Mouse (Mus musculus): ENCODE results near the gene Nkx2-5. TPM values are rescaled to one million over a fixed set of nuclear protein-coding genes. Genes with fewer than 3 reads are reported as not detected.

The Nkx2-5 gene
- polyA plus RNA-seq, 1 experiment from 2014 or later, result 0.66 TPM

DNA sequence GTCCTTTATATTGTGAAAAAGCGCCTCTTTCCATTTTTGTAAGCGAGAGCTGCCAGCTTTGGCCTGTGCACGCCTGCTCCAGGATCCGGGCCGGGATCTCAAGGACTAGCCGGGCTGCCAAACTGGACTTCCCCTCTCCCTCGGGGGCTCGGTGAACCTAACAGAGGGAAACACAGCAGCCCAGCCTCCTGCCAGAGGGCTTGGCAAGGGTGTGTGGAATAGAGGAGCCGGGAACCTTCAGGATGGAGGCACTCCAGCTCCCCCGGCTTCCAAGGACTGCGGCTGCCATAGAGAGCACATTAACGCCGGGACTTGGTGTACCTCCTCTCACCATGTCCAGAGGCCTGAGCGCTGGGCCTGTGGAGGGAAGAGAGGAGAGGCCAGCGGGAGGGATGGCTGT is 52.7 kb downstream of the Nkx2-5 start:
- no peak overlapping the region for H3K27ac ChIP-seq (replicated peaks)
- no peaks in the 10 kb centered on the region for H3K4me1 ChIP-seq (replicated peaks)
- H3K4me3 ChIP-seq, result no peak overlapping the region
- ATAC-seq (ENCODE audit: low read depth), result no peak
- H3K9me3 ChIP-seq, result no peaks in the 10 kb centered on the region
- WGBS, result 91% methylated on average over 15 of the region's 15 CpGs
- H3K4me2 ChIP-seq, result no peak overlapping the region
- H3K36me3 ChIP-seq, result peaks cover 57% of the 10 kb centered on the region
- H3K9ac ChIP-seq, result no peak overlapping the region
- no peaks in the 10 kb centered on the region for H3K27me3 ChIP-seq

DNA sequence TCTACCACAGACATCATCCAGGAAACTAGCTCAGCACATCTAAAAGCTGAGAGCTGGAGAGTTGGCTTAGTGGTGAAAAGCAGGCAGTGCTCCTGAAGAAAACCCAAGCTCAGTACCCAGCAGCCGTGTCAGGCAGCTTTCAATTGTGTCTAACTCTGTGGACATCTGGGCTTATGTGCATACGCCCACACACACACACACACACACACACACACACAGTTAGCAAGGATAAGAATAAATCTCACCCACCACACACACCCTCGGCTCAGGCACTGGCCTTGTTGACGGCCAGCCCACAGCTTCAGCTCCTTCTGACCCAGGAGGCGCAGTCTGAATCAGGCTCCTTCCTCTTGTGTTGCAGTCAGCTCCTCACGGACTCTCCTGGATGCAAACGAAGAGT is 53.2 kb downstream of the Nkx2-5 start:
- Histone ChIP-seq H3K9me3 (no peaks in the 10 kb centered on the region), H3K4me1 (replicated peaks) (no peaks in the 10 kb centered on the region), H3K9ac (no peak overlapping the region), H3K27me3 (no peaks in the 10 kb centered on the region), H3K4me2 (no peak overlapping the region), H3K27ac (replicated peaks) (no peak overlapping the region), H3K4me3 (no peak overlapping the region), H3K36me3 (peaks cover 62% of the 10 kb centered on the region)
- WGBS, result 87% methylated on average over 7 of the region's 7 CpGs
- no peak for ATAC-seq (ENCODE audit: low read depth)

DNA sequence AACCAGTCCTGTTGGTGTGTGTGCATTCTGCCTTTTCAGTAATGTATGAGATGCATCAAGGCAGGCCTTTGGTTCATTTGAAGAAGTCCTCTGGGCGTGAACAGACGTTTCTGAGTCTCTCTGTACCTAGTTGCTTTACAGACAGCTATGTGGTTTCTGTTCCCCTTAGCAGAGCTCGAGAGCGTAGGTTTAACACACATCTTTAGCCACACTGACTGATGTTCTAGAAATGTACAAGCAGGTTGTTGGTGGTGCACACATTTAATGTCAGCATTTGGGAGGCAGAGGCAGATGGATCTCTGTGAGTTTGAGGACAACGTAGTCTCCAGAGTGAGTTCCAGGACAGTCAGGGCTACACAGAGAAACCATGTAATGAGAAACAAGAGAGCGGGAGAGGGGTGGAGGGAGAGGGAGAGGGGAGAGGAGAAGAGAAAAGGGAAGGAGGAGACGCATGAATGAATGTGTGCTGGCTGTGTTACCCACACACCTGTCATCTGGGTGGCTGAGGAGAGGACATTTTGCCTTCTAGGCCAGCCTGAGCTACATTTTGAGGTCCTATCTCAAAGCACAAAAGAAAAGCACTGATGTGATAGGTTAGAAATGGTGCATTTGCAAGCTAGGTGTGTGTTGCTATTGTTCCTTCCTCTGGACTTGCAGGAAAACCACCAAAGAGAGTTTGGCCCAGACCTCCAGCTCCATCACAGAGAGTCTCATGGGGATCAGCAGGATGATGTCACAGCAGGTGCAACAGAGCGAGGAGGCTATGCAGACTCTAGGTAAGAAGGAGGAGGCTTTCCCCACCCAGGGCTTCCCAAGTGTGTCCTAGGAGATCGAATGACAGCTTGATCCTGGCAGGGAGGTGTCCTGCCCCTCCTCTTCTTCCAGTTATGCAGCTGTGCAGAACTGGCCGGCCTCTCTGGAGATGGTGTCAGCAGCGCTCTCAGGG is 54.3 kb downstream of the Nkx2-5 start:
- H3K36me3 ChIP-seq, result peaks cover 69% of the 10 kb centered on the region
- ATAC-seq (ENCODE audit: low read depth), result no peak

DNA sequence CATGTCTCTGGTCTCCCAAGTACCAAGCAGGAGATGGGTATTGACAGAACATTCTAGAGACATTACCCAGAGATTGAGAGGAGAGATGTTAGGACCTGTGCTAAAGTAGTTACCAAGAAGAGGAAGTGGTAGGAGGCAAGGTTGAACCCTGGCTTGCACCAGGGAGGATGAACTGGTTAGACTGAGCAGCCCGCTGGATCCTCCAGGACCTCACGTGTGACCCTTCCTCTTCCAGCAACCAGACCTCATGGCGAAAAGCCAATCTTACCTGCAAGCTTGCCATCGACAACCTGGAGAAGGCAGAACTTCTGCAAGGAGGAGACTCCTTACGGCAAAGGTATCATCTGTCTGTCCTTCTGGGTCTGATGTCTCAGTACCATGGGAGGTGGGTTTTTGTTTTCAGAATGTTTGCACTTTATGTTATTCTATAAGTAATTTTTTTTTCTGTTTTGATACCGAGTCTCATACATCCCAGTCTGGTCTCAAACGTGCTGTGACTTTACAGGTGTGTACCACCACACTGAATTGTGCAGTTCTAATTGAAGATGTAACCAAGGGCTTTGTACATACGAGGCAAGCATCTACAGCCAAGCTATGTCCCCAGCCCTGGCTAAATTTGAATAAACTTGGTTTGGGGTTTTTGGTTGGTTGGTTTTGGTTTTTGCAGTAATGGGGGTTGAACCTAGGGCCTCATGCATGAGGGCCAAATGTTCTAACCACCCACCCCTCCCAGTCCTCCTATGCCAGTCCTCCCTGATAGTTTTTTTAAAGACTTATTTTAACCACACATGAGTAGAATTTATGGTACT is 55.1 kb downstream of the Nkx2-5 start:
- no peak overlapping the region for H3K4me3 ChIP-seq
- ATAC-seq (ENCODE audit: low read depth), result no peak

More for the DNA sequence above, 54.3 kb downstream of the Nkx2-5 start:
- Histone ChIP-seq H3K9ac (no peak overlapping the region), H3K4me3 (no peak overlapping the region), H3K4me1 (replicated peaks) (no peaks in the 10 kb centered on the region), H3K27ac (replicated peaks) (no peak overlapping the region), H3K4me2 (no peak overlapping the region), H3K9me3 (no peaks in the 10 kb centered on the region), H3K27me3 (no peaks in the 10 kb centered on the region)
- WGBS, result 90% methylated on average over 11 of the region's 11 CpGs

DNA sequence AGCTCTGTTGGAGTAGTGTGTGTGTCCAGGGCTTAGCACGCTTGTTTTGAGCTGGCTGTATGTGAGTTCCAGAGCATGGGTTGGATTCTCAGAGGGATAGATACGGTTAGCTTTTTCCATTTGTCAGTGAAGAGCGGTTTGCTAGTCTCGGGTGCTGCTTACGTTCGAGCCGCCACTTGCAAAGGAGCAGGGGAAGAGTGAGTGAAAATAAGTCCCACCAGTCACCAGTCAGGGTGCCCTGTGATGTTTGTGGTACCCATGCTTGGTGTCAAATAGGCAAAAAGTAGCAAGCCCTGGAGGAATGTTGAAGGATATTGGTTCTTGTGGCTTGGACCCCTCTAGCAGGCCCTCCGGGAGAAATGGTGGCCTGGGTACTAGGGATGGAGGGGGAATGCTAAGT is 55.8 kb downstream of the Nkx2-5 start:
- H3K9ac ChIP-seq, result no peak overlapping the region
- 93% methylated on average over 8 of the region's 8 CpGs for WGBS

More for the DNA sequence above, 55.1 kb downstream of the Nkx2-5 start:
- no peaks in the 10 kb centered on the region for H3K27me3 ChIP-seq
- 95% methylated on average over 8 of the region's 8 CpGs for WGBS
- no peaks in the 10 kb centered on the region for H3K4me1 ChIP-seq (replicated peaks)
- H3K9ac ChIP-seq, result no peak overlapping the region
- no peak overlapping the region for H3K27ac ChIP-seq (replicated peaks)
- H3K9me3 ChIP-seq, result no peaks in the 10 kb centered on the region
- peaks cover 78% of the 10 kb centered on the region for H3K36me3 ChIP-seq
- no peak overlapping the region for H3K4me2 ChIP-seq

More for the DNA sequence above, 55.8 kb downstream of the Nkx2-5 start:
- Histone ChIP-seq H3K9me3 (no peaks in the 10 kb centered on the region), H3K27me3 (no peaks in the 10 kb centered on the region), H3K4me1 (replicated peaks) (no peaks in the 10 kb centered on the region), H3K4me2 (no peak overlapping the region), H3K27ac (replicated peaks) (no peak overlapping the region), H3K36me3 (peaks cover 85% of the 10 kb centered on the region), H3K4me3 (no peak overlapping the region)
- no peak for ATAC-seq (ENCODE audit: low read depth)

Other genes starting within 250 kb of the Nkx2-5 start
- 126 and 130 TPM in 2 replicates for gene Atp6v0e, start 181.8 kb downstream of the Nkx2-5 start, polyA plus RNA-seq (2015; fragmentation: Nextera tagmentation; extraction: Ambion mirVana)
- 9.9 and 11.4 TPM in 2 replicates for gene Crebrf, start 129.4 kb downstream of the Nkx2-5 start, polyA plus RNA-seq (2015; fragmentation: Nextera tagmentation; extraction: Ambion mirVana)
- gene Bnip1, start 63.9 kb downstream of the Nkx2-5 start, polyA plus RNA-seq (2015; fragmentation: Nextera tagmentation; extraction: Ambion mirVana), result 46.2 and 47.9 TPM in 2 replicates
- 2.5 and 3.2 TPM in 2 replicates for gene Kifc5b, start 72.1 kb upstream of the Nkx2-5 start, polyA plus RNA-seq (2015; fragmentation: Nextera tagmentation; extraction: Ambion mirVana)
- gene Phf1, start 88.0 kb upstream of the Nkx2-5 start, polyA plus RNA-seq (2015; fragmentation: Nextera tagmentation; extraction: Ambion mirVana), result 17.3 and 19.1 TPM in 2 replicates
- 141 and 147 TPM in 2 replicates for gene Cuta, start 94.6 kb upstream of the Nkx2-5 start, polyA plus RNA-seq (2015; fragmentation: Nextera tagmentation; extraction: Ambion mirVana)
- gene Syngap1, start 96.2 kb upstream of the Nkx2-5 start, polyA plus RNA-seq (2015; fragmentation: Nextera tagmentation; extraction: Ambion mirVana), result 4.1 and 4.9 TPM in 2 replicates
- gene Zbtb9, start 128.2 kb upstream of the Nkx2-5 start, polyA plus RNA-seq (2015; fragmentation: Nextera tagmentation; extraction: Ambion mirVana), result 17.8 and 19.8 TPM in 2 replicates
- gene Bak1, start 184.0 kb upstream of the Nkx2-5 start, polyA plus RNA-seq (2015; fragmentation: Nextera tagmentation; extraction: Ambion mirVana), result 2.8 and 3.3 TPM in 2 replicates
- gene Itpr3, start 212.3 kb upstream of the Nkx2-5 start, polyA plus RNA-seq (2015; fragmentation: Nextera tagmentation; extraction: Ambion mirVana), result 1.4 and 1.5 TPM in 2 replicates